Mouse (Mus musculus) neural tube, embryonic 15.5 days (tissue): ENCODE data around the gene Map1b. TPM values are rescaled to one million over a fixed set of nuclear protein-coding genes. Genes with fewer than 3 reads are reported as not detected.

Experiments used
- ATAC-seq: fragments of 200-750 bp; cut with Nextera tagmentation; 2 replicates; pipeline ENCODE4 v1.8.0; 2017; ENCODE audit warnings: mild to moderate bottlenecking, moderate TSS enrichment, moderate library complexity; ENCODE audit not compliant: low FRiP score
- H3K27ac ChIP-seq: fragments of 300-500 bp; sonication (generic); replicated peaks from 2 replicates; pipeline ENCODE4 v1.5.1; 2015; ENCODE audit warnings: mild to moderate bottlenecking, inconsistent platforms
- H3K27me3 ChIP-seq: fragments of 300-500 bp; sonication (generic); replicated peaks from 2 replicates; pipeline ENCODE4 v1.6.1; 2015; ENCODE audit warnings: inconsistent platforms
- H3K36me3 ChIP-seq: fragments of 300-500 bp; sonication (generic); 2 replicates; pipeline ENCODE4 v1.6.1; 2015; ENCODE audit warnings: inconsistent platforms
- H3K4me1 ChIP-seq: fragments of 300-500 bp; sonication (generic); 2 replicates; pipeline ENCODE4 v1.6.1; 2015; ENCODE audit warnings: inconsistent platforms
- H3K4me2 ChIP-seq: fragments of 300-500 bp; sonication (generic); 2 replicates; pipeline ENCODE4 v1.6.1; 2015; ENCODE audit warnings: inconsistent platforms, mild to moderate bottlenecking, moderate library complexity
- H3K4me3 ChIP-seq: fragments of 300-500 bp; sonication (generic); replicated peaks from 2 replicates; pipeline ENCODE4 v1.5.1; 2015; ENCODE audit warnings: mild to moderate bottlenecking, inconsistent platforms
- H3K9ac ChIP-seq: fragments of 300-500 bp; sonication (generic); replicated peaks from 2 replicates; pipeline ENCODE4 v1.6.1; 2015; ENCODE audit warnings: mild to moderate bottlenecking, inconsistent platforms
- H3K9me3 ChIP-seq: fragments of 300-500 bp; sonication (generic); replicated peaks from 2 replicates; pipeline ENCODE4 v1.6.1; 2016; ENCODE audit warnings: inconsistent platforms
- WGBS: fragments of 180-500 bp; shearing (Covaris S2); methylation state at CpG from one replicate; pipeline ENCODE4 v1.1.7; 2015; ENCODE audit warnings: mixed read lengths; 5-methylcytosine and 5-hydroxymethylcytosine counted together
- polyA plus RNA-seq: library from polyadenylated mRNA; unstranded; fragments of >200 nt; fragmentation: Nextera tagmentation; extraction: Ambion mirVana; gene quantifications from 2 replicates; pipeline ENCODE4 v1.2.1, GENCODE M21; 2015

The Map1b gene
- polyA plus RNA-seq, 1 experiment from 2014 or later = 1,697 TPM

DNA sequence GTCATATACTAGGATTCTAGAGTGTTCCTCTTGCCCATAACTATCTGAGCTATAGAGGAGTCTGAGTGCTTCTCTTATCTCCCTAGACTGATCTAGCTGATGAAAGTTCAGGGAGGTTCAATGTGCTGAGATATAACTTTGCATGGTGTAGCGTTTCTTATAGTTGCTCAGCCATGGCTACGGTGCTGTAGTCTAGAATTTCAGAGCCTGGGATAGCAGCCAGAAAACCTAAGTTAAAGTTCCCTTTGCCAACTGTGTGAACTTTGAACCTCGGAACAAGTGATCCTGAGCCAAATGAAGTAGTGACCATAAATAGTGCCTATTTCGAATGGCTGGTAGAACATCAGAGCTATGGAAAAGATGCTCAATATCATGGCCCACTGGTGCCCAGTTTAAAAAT, 56.7 kb downstream of the Map1b start:
- 0 out of 2 replicates have a peak, but pooled peaks have one; percentile 9 for ATAC-seq
- Histone ChIP-seq H3K9me3 (no peaks in the 10 kb centered on the region), H3K27me3 (no peaks in the 10 kb centered on the region), H3K36me3 (peaks cover 17% of the 10 kb centered on the region; the same call in 1 of the 2 replicates), H3K9ac (no peak overlapping the region), H3K27ac (peak overlapping the region; percentile 72), H3K4me1 (peaks cover 38% of the 10 kb centered on the region), H3K4me2 (no peak overlapping the region), H3K4me3 (no peak overlapping the region)
- 81% methylated on average over 4 of the region's 4 CpGs for WGBS

DNA sequence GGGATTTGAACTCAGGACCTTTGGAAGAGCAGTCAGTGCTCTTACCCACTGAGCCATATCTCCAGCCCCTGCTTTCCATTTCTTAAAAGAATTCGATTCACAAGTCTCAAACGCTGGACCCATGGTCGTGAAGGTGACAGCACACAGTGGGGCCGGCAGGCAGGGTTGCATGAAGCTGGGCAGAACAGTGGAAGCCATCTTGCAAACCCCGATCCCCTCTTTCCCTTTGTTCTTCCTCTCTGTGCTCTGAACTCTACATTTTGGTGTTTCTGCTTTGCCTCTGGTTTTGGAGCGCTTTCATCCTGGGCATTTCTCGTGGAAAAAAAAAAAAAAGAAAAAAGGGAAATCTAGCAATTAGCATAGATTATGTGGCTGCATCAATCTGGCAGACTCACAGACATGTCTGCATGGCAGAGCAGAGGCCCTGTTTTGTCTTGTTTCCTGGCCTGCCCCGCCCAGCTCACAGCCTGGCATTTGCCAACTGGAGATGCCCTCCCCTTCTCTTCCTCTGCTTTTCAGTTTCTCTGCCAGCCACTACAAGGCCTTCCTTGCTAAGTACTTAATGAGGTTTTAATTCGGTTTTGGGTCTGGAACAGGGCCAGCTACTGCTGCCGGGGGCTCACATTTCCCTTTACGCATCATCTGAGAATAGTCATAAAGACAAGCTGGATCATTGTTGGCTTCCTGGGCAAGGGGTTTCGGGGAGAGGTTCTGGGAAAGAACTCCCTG, 57.5 kb downstream of the Map1b start:
- 52% methylated on average over 12 of the region's 12 CpGs for WGBS
- Histone ChIP-seq H3K9me3 (no peaks in the 10 kb centered on the region), H3K4me3 (no peak overlapping the region), H3K27me3 (no peaks in the 10 kb centered on the region), H3K27ac (peak overlapping the region; percentile 72), H3K4me2 (no peak overlapping the region), H3K9ac (no peak overlapping the region), H3K36me3 (peaks cover 17% of the 10 kb centered on the region; the same call in 1 of the 2 replicates), H3K4me1 (peaks cover 36% of the 10 kb centered on the region)
- peak; percentile 60 for ATAC-seq

DNA sequence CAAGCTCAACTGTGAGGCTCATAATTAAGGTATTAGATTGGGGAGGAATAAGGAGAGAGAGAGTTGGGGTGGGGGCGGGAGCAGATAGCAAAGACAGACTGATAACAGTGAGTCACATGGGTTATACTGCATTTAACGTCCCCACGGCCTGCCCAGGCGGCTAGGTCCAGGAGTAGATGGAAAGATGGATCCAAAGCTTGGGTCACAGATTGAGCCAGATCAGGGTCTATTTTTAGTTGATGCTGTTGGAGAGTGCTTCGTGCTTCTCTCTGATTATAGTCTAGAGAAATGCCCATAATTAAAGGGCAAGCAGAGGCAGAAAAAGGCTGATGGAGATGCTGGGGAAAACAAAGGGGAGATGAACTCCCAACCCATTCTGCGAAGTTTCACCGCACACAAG, 61.4 kb downstream of the Map1b start:
- Histone ChIP-seq H3K9ac (no peak overlapping the region), H3K36me3 (peaks cover 3% of the 10 kb centered on the region; the same call in 1 of the 2 replicates), H3K4me2 (no peak overlapping the region), H3K27ac (no peak overlapping the region), H3K4me3 (no peak overlapping the region), H3K9me3 (no peaks in the 10 kb centered on the region), H3K27me3 (no peaks in the 10 kb centered on the region), H3K4me1 (peaks cover 47% of the 10 kb centered on the region)
- 82% methylated on average over 7 of the region's 7 CpGs for WGBS
- ATAC-seq = no peak

DNA sequence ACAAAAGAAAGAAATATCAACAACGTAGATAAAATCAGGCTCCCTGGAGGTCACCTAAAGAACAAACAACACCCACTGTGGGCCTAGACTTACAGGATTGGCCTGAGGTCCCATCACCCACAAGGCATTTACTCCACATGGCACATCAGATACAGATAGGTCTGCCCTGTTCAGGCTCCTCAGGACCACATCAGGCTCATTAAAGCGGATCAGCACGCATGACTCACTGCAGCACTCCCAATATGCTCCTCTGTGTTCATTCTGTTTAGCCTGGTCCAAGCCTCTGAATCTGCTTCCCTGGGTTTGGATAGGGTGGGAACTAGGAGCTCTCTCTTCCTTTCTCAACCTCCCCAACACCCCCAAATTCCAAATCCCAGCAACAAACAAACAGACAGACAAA, 63.9 kb downstream of the Map1b start:
- no peaks in the 10 kb centered on the region for H3K9me3 ChIP-seq
- no peak overlapping the region for H3K4me3 ChIP-seq
- peaks cover 54% of the 10 kb centered on the region for H3K4me1 ChIP-seq
- no peaks in the 10 kb centered on the region for H3K36me3 ChIP-seq
- no peak for ATAC-seq
- H3K9ac ChIP-seq = no peak overlapping the region
- H3K27ac ChIP-seq = no peak overlapping the region
- H3K27me3 ChIP-seq = no peaks in the 10 kb centered on the region
- no peak overlapping the region for H3K4me2 ChIP-seq
- 78% methylated on average over 3 of the region's 3 CpGs for WGBS

DNA sequence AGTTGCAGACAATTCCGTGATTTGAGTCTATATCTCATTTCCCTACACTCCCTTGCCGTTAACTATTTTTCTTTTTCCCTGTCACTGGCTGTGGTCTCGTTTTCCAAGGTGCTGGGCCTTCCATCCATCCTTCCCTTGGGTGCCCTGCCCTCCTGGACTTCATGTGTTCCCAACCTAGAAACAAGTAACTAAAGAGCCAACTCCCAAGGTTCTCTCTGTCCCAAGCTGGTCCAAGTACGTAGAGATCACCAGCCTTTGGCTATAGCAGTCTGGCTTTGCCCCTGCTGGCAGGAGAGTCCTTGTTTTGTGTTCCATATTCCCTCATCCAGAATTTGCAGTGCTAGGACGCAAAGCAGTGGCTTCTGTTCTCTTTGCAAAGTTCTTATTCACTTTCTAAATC, 65.1 kb downstream of the Map1b start:
- H3K27me3 ChIP-seq = no peaks in the 10 kb centered on the region
- WGBS = 72% methylated on average over 5 of the region's 5 CpGs

DNA sequence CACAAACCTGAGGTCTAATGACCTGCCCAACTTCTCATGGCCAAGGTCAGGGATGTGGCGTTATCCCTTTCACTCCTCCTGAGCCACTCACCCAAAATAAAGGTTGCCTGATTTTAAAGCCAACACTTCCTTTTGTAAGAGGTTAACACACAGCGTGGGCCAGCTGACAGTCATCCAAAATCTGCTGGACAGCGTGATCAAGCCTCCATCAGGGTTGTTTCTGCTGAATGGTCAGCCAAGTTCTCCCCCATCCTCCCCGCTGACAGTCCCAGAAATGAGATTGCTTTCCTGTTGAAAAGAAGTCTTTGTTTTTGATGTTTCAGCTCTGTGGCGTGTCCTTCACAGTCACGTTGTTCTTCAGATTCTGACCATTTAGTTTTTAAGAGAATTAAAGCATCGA, 65.6 kb downstream of the Map1b start:
- no peak for ATAC-seq
- WGBS = 65% methylated on average over 7 of the region's 7 CpGs

More for the DNA sequence above, 65.1 kb downstream of the Map1b start:
- no peak for ATAC-seq
- H3K9ac ChIP-seq = no peak overlapping the region
- H3K4me3 ChIP-seq = no peak overlapping the region
- H3K27ac ChIP-seq = peak overlapping the region; percentile 13; the same call in 1 of the 2 replicates
- H3K4me2 ChIP-seq = no peak overlapping the region
- peaks cover 64% of the 10 kb centered on the region for H3K4me1 ChIP-seq
- H3K36me3 ChIP-seq = no peaks in the 10 kb centered on the region
- H3K9me3 ChIP-seq = no peaks in the 10 kb centered on the region

DNA sequence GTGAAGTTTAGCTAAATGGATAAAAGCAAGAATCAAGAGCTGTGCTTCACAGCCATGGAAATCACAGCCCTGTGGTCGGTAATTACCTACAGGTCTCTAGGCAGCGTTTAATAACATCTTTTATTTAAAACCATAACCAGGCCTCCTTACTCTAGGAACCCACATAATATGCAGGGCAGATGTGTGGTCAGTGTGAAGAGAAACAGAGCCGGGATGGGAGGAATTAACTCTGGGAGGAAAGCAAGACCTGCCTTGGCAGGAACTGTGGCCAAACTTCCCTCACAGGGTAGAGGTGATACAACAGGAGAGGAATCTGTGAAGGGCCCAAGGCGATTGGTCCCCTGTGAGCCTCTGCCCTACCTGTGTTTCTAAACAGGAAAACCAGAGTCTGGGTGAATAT, 66.8 kb downstream of the Map1b start:
- Histone ChIP-seq H3K4me1 (peaks cover 62% of the 10 kb centered on the region), H3K9ac (no peak overlapping the region), H3K9me3 (no peaks in the 10 kb centered on the region), H3K36me3 (no peaks in the 10 kb centered on the region), H3K4me3 (no peak overlapping the region), H3K27me3 (no peaks in the 10 kb centered on the region), H3K27ac (no peak overlapping the region), H3K4me2 (no peak overlapping the region)
- 76% methylated on average over 4 of the region's 4 CpGs for WGBS
- ATAC-seq = no peak

More for the DNA sequence above, 65.6 kb downstream of the Map1b start:
- Histone ChIP-seq H3K36me3 (no peaks in the 10 kb centered on the region), H3K27ac (peak overlapping the region; percentile 13; the same call in 1 of the 2 replicates), H3K9me3 (no peaks in the 10 kb centered on the region), H3K27me3 (no peaks in the 10 kb centered on the region), H3K4me2 (no peak overlapping the region), H3K4me1 (peaks cover 64% of the 10 kb centered on the region), H3K4me3 (no peak overlapping the region), H3K9ac (no peak overlapping the region)

DNA sequence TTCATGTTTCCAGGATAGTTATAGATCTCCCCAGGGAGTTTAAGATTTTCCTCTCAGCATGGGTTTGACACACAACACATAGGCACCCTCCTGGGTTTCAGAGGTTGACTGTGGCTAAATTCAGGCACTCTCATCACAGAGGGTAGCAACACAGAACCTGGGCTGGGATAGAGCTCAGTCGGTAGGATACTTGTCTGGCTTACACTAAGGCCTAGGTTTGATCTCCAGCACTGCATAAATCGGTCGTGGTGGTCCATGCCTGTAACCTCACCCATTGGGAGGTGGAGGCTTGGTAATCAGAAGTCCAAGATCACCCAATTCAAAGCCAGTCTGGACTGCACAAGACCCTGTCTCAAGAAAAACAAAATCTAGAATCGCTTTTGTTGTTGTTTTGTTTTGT, 68.1 kb downstream of the Map1b start:
- Histone ChIP-seq H3K27me3 (no peaks in the 10 kb centered on the region), H3K36me3 (no peaks in the 10 kb centered on the region), H3K9ac (no peak overlapping the region), H3K27ac (no peak overlapping the region), H3K4me1 (peaks cover 75% of the 10 kb centered on the region), H3K9me3 (no peaks in the 10 kb centered on the region), H3K4me3 (no peak overlapping the region), H3K4me2 (no peak overlapping the region)
- no peak for ATAC-seq
- 32% methylated on average over 4 of the region's 4 CpGs for WGBS

DNA sequence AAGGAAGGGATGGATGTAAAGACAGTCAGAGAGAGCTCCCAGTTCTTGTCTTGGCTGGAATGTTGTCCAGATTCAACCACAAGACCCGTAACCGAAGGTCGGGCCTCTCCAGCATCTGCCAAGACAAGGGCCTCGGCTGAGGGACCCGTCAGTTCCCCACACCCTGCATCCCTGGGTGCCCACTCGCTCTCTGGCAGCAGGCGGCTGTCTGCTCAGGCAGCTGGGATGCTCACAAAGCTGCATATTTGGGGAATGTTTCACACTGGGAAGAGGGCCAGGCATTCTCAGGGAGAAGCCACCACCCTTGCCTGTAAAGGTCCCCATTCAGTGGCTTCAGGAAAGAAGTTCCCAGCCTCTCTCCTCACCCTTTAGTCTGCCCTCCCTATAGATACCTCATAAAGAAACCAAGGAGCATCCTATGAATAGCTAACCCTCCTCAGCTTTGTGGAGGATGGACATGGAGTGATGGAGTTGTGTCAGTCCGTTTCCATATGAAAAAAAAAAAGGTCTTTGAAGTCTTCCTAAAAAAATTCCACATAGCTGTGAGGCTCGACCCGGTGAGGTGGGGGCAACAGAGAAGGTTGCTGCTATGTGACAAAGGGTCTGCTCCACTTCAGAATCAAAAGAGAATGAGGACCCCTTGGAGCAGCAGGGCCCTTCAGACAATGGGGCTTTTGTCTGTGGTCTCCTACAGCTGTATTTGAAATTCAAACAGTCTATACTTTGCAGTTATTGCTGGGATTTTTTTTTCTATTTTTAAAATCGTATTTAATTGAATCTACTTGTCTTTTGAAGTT, 68.7 kb downstream of the Map1b start:
- Histone ChIP-seq H3K4me2 (peak overlapping the region; percentile 2; the same call in 1 of the 2 replicates), H3K9me3 (no peaks in the 10 kb centered on the region), H3K4me1 (peaks cover 80% of the 10 kb centered on the region), H3K27me3 (no peaks in the 10 kb centered on the region), H3K9ac (no peak overlapping the region), H3K4me3 (no peak overlapping the region), H3K27ac (peak overlapping the region; percentile 38; the same call in 1 of the 2 replicates), H3K36me3 (0 out of 2 replicates have a peak, but pooled peaks cover 3% of the 10 kb centered on the region)
- no peak for ATAC-seq
- WGBS = 18% methylated on average over 11 of the region's 11 CpGs

DNA sequence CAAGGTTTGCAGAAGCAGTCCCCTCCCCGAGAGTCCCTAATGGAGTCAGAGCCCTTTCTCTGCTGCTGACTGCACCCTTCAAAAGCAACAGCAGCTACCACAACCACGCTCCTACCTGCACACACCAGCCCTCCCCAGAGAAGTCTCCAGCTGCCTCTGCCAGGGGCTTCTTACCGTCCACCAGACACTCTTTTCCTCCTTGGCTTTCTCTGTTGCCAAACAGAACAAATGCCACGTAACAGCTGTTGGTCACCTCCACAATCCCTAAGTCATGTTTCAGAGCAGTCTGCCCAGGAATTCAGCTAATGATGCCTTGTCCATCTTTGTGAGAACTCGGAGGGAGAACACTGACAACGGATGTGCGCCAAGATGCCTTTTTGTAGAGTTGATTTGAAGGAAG, 69.3 kb downstream of the Map1b start:
- peaks cover 86% of the 10 kb centered on the region for H3K4me1 ChIP-seq
- H3K27me3 ChIP-seq = no peaks in the 10 kb centered on the region
- no peaks in the 10 kb centered on the region for H3K9me3 ChIP-seq
- ATAC-seq = no peak
- 0 out of 2 replicates have a peak, but pooled peaks cover 9% of the 10 kb centered on the region for H3K36me3 ChIP-seq
- peak overlapping the region; percentile 38; the same call in 1 of the 2 replicates for H3K27ac ChIP-seq
- peak overlapping the region; percentile 2; the same call in 1 of the 2 replicates for H3K4me2 ChIP-seq
- WGBS = 50% methylated on average over 7 of the region's 7 CpGs
- H3K4me3 ChIP-seq = no peak overlapping the region
- no peak overlapping the region for H3K9ac ChIP-seq

DNA sequence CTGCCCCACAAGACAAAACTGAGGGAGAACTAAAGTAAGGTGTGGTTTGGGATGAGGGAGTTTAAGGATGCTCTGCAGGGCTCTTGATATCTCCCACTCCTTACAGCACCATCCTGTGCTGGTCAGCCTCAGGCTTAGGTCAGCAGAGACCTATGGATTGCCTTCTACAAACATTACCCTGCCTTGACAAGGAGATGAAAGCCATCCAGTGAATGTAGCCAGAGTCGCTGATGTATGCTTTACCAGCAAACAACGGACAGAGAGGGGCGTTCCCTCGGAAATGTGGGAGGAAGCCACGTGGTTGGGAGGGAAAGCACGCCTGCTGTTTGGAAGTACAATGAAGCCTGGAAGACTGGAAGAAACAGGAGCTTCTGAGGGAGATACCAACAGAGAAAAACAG, 71.5 kb downstream of the Map1b start:
- peak overlapping the region; percentile 33 for H3K4me2 ChIP-seq
- peak; percentile 25 for ATAC-seq
- H3K27ac ChIP-seq = peak overlapping the region; percentile 75
- peaks cover 30% of the 10 kb centered on the region for H3K36me3 ChIP-seq
- WGBS = 3% methylated on average over 6 of the region's 6 CpGs
- H3K4me3 ChIP-seq = no peak overlapping the region
- H3K9me3 ChIP-seq = no peaks in the 10 kb centered on the region
- H3K9ac ChIP-seq = no peak overlapping the region
- H3K4me1 ChIP-seq = peaks cover 78% of the 10 kb centered on the region
- H3K27me3 ChIP-seq = no peaks in the 10 kb centered on the region
